Mouse (Mus musculus): Measurements from ENCODE around the gene Krt28. TPM values are rescaled to one million over a fixed set of nuclear protein-coding genes. Genes with fewer than 3 reads are reported as not detected.

The Krt28 gene
- total RNA-seq (2014; rRNA removed) (0.93 TPM in 1 of 2 replicates, not detected in the other), polyA plus RNA-seq (2015; fragmentation: Nextera tagmentation; extraction: Ambion mirVana) (0.33 and 0.66 TPM in 2 replicates)

DNA sequence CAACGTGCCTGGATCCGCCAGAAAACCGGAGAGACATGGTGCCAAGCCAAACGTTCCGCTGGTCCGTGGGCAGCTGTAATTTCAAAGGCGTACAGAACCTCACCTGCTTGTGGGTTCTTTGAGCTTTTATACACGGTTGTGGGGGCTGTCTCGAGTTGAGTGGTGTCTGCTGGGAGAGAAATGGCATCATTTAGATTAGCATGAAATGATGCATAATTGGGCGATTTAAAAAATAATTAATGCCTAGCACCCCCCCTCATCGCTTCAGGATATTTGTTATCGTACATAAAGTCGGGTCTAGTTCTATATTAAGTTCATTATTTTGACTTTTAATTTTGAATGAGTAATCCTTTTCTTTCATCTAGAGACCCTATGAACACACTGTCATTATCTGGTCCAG lies at the start of gene Krt28:
Gene Krt28, minus strand, starts transcription at position 101 of the 400 bp plus-strand sequence.
- Histone ChIP-seq H3K27me3 (ENCODE audit: insufficient read depth, low read length) (no peaks in the 10 kb centered on the region), H3K27ac (ENCODE audit: low read depth, low read length) (no peak within 1 kb of the TSS), H3K4me3 (ENCODE audit: low read depth, low read length) (no peak within 1 kb of the TSS), H3K36me3 (ENCODE audit: insufficient read depth, low read length) (no peaks in the 10 kb centered on the region), H3K9me3 (ENCODE audit: low read length) (no peaks in the 10 kb centered on the region), H3K4me1 (ENCODE audit: insufficient read depth, low read length) (no peaks in the 10 kb centered on the region), H3K4me2 (ENCODE audit: low read depth, low read length, poor library complexity, severe bottlenecking) (no peak within 1 kb of the TSS), H3K9ac (replicated peaks; ENCODE audit: low read length, poor library complexity, severe bottlenecking) (no peak within 1 kb of the TSS)
- DNase-seq (ENCODE audit: low spot score), result no peak
- ATAC-seq (ENCODE audit: low FRiP score), result no peak
- WGBS, result 81% methylated on average over 13 of the region's 13 CpGs
- TF ChIP-seq CTCF (IDR thresholded peaks at IDR 0.05), result no peak

DNA sequence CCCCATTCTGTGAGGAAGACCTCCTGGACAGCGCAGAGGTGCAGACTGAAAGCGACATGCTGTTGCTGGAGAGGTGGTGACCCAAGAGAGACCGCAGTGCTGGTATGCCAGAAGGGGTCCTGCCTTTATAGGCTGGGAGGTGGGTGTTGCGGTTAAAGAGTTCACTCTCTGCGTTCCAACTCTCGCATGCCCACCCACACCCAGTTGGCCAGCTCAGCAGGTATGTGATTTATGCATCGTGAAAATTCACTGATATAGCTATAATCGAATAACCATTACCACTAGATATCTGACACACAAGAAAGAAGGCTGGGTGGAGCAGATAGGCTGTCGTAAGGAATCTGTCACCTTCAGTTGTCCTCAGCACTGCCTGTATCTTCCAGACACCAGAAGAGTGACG lies 47.5 kb upstream of the Krt28 start, which contains the start of gene Krt12:
Gene Krt12, minus strand, starts transcription at position 101 of the 400 bp plus-strand sequence.
- Histone ChIP-seq H3K4me2 (ENCODE audit: low read depth, low read length, poor library complexity, severe bottlenecking) (no peak within 1 kb of the TSS), H3K4me1 (ENCODE audit: insufficient read depth, low read length) (no peaks in the 10 kb centered on the region), H3K27me3 (ENCODE audit: insufficient read depth, low read length) (no peaks in the 10 kb centered on the region), H3K9ac (replicated peaks; ENCODE audit: low read length, poor library complexity, severe bottlenecking) (no peak within 1 kb of the TSS), H3K27ac (ENCODE audit: low read depth, low read length) (no peak within 1 kb of the TSS), H3K9me3 (ENCODE audit: low read length) (no peaks in the 10 kb centered on the region), H3K36me3 (ENCODE audit: insufficient read depth, low read length) (no peaks in the 10 kb centered on the region), H3K4me3 (ENCODE audit: low read depth, low read length) (no peak within 1 kb of the TSS)
- ATAC-seq (ENCODE audit: low FRiP score) (no peak), DNase-seq (ENCODE audit: low spot score) (no peak)
- WGBS, result 86% methylated on average over 10 of the region's 10 CpGs
- TF ChIP-seq CTCF (IDR thresholded peaks at IDR 0.05), result no peak

DNA sequence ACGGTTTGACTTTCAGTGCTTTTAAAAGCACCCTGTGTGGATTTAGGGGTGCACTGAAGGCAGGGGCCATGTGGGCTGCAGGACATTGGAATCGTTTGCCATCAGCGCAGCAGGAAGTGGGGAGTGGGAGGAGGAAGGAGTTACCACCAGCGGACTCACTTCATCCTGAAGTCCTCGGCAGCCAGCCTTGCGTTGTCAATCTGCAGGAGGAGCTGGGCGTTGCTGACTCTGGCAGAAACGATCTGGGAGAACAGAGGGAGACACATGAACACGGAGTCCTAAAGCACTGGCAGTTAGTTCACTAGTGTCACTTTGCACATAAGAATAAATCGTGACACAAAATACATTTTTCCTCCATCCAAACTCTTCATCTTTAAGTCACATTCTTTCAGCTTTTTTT lies 45.9 kb upstream of the Krt28 start:
- no peak overlapping the region for H3K4me2 ChIP-seq (ENCODE audit: low read depth, low read length, poor library complexity, severe bottlenecking)
- no peaks in the 10 kb centered on the region for H3K36me3 ChIP-seq (ENCODE audit: insufficient read depth, low read length)
- H3K4me3 ChIP-seq (ENCODE audit: low read depth, low read length), result no peak overlapping the region
- no peak for ATAC-seq (ENCODE audit: low FRiP score)
- DNase-seq (ENCODE audit: low spot score), result no peak
- H3K27ac ChIP-seq (ENCODE audit: low read depth, low read length), result no peak overlapping the region
- no peaks in the 10 kb centered on the region for H3K4me1 ChIP-seq (ENCODE audit: insufficient read depth, low read length)
- WGBS, result 60% methylated on average over 10 of the region's 10 CpGs
- no peak for TF ChIP-seq CTCF (IDR thresholded peaks at IDR 0.05)
- no peaks in the 10 kb centered on the region; the same call in 1 of the 2 replicates for H3K27me3 ChIP-seq (ENCODE audit: insufficient read depth, low read length)
- H3K9me3 ChIP-seq (ENCODE audit: low read length), result no peaks in the 10 kb centered on the region
- no peak overlapping the region for H3K9ac ChIP-seq (replicated peaks; ENCODE audit: low read length, poor library complexity, severe bottlenecking)

DNA sequence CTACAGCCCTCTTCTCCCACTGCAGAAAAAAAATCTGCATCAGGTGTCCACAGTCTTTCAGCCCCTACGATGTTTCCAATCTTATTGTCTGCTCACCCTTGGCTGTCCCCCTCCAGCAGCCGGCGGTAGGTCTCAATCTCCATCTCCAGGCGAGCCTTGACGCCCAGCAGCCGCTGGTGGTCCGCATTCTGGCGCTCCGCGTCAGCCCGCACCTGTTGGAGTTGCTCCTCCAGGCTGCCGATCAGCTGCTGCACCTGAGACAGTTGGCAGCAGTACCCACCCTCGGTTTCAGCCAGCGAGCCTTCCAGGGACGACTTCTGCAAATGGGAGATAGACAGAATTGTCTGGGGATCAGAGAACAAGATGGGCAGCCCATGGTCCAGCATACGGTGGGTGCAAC lies 43.1 kb upstream of the Krt28 start:
- H3K9ac ChIP-seq (replicated peaks; ENCODE audit: low read length, poor library complexity, severe bottlenecking), result no peak overlapping the region
- H3K27me3 ChIP-seq (ENCODE audit: insufficient read depth, low read length), result no peaks in the 10 kb centered on the region; the same call in 1 of the 2 replicates
- no peak overlapping the region for H3K27ac ChIP-seq (ENCODE audit: low read depth, low read length)
- H3K4me1 ChIP-seq (ENCODE audit: insufficient read depth, low read length), result no peaks in the 10 kb centered on the region
- no peaks in the 10 kb centered on the region for H3K9me3 ChIP-seq (ENCODE audit: low read length)
- no peaks in the 10 kb centered on the region for H3K36me3 ChIP-seq (ENCODE audit: insufficient read depth, low read length)
- H3K4me3 ChIP-seq (ENCODE audit: low read depth, low read length), result no peak overlapping the region
- H3K4me2 ChIP-seq (ENCODE audit: low read depth, low read length, poor library complexity, severe bottlenecking), result no peak overlapping the region
- ATAC-seq (ENCODE audit: low FRiP score) (no peak), DNase-seq (ENCODE audit: low spot score) (no peak)
- 67% methylated on average over 16 of the region's 16 CpGs for WGBS
- no peak for TF ChIP-seq CTCF (IDR thresholded peaks at IDR 0.05)

DNA sequence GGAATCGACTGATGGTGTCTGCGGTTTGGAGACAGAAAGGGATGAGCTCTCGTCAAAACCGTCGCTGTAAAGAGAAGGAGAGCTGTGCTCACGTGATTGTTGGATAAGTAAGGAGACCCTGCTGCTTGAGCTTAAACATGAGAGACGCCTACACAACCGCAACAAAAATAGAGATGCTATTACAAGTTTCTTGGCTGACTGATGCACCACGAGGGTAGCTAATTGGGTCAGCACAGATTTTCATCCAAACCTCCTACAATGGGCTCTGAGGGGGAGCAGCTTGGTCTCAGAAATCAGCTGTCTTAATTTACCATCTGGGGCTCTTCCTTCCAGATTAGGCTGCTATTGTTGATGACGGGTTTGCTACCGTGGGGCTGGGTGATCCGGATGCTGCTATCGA lies 42.2 kb upstream of the Krt28 start:
- Histone ChIP-seq H3K27me3 (ENCODE audit: insufficient read depth, low read length) (no peaks in the 10 kb centered on the region; the same call in 1 of the 2 replicates), H3K9ac (replicated peaks; ENCODE audit: low read length, poor library complexity, severe bottlenecking) (no peak overlapping the region), H3K36me3 (ENCODE audit: insufficient read depth, low read length) (no peaks in the 10 kb centered on the region), H3K4me3 (ENCODE audit: low read depth, low read length) (no peak overlapping the region), H3K4me1 (ENCODE audit: insufficient read depth, low read length) (no peaks in the 10 kb centered on the region), H3K4me2 (ENCODE audit: low read depth, low read length, poor library complexity, severe bottlenecking) (no peak overlapping the region), H3K9me3 (ENCODE audit: low read length) (no peaks in the 10 kb centered on the region), H3K27ac (ENCODE audit: low read depth, low read length) (no peak overlapping the region)
- WGBS, result 74% methylated on average over 13 of the region's 13 CpGs
- no peak for DNase-seq (ENCODE audit: low spot score)
- ATAC-seq (ENCODE audit: low FRiP score), result no peak
- no peak for TF ChIP-seq CTCF (IDR thresholded peaks at IDR 0.05)

DNA sequence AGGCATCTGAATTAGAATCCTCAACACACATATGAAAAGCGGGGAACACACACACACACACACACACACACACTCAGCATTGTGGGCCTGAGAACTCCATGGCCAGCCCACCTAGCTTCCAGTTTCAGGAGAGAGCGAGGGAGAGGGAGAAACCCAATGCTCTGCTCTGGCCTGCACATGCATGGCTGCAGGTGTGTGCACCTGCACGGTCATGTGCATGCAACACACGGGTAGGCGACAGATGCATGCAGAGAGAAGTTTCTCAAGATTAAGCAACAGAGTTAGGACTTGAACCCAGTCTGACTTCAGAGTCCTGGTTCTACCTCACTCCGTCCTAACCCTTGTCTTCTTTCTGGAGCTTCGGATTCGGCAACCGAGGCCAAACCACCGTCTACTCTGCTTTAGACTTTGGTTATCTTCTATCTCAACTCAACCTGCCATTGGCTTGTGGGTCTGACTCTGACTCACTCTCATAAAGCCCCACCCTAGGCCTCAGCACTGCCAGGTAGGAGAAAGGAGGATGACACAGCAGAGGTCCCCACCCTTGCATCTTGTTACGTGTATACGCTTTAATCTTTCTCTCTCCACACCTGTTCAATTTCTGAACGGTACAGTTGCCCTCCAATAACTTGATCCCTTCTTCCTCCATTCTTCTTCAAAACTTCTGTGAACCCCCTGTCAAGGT lies 39.9 kb upstream of the Krt28 start:
- no peak for TF ChIP-seq CTCF (IDR thresholded peaks at IDR 0.05)
- H3K4me3 ChIP-seq (ENCODE audit: low read depth, low read length), result no peak overlapping the region
- H3K27me3 ChIP-seq (ENCODE audit: insufficient read depth, low read length), result no peaks in the 10 kb centered on the region; the same call in 1 of the 2 replicates
- no peaks in the 10 kb centered on the region for H3K4me1 ChIP-seq (ENCODE audit: insufficient read depth, low read length)
- no peak overlapping the region for H3K4me2 ChIP-seq (ENCODE audit: low read depth, low read length, poor library complexity, severe bottlenecking)
- ATAC-seq (ENCODE audit: low FRiP score), result no peak
- no peaks in the 10 kb centered on the region for H3K36me3 ChIP-seq (ENCODE audit: insufficient read depth, low read length)
- H3K9ac ChIP-seq (replicated peaks; ENCODE audit: low read length, poor library complexity, severe bottlenecking), result no peak overlapping the region
- no peak for DNase-seq (ENCODE audit: low spot score)
- H3K9me3 ChIP-seq (ENCODE audit: low read length), result no peaks in the 10 kb centered on the region
- no peak overlapping the region for H3K27ac ChIP-seq (ENCODE audit: low read depth, low read length)
- WGBS, result 90% methylated on average over 13 of the region's 13 CpGs

Measured in midbrain, postnatal 0 days (tissue).